Comparison of ENCODE assay signal across 27 mouse cellular contexts in the genomic region with DNA sequence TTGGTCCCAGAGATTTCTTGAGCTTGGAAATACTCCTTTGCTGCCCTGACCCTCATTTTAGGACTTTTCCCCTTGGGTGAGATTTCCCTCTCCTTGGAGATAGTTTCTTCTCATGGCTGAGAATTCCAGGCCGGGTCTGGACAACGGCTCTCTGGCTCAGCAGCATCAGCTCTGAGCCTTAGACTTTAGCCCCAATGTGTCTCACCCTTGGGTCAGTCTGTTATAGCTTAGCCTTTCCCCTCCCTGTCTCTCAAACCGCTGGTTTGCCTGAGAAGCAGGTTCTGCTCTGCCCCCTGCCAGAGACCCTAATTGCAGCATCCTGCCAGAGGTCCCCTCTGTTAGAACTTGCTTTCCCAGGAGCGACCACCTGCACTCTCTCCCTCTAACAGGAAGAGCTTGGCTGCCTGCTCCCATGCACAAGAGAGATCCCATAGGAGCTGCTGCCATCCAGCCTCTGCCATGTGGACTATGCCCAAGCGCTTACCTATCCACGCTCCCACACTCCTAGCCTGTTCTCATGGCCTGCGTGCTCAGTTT. TPM values are rescaled to one million over a fixed set of nuclear protein-coding genes. Genes with fewer than 3 reads are reported as not detected.
DNase-seq lines count a peak whose midpoint lies in the region; ATAC-seq and TF ChIP-seq lines count a peak whose summit lies in the region.
"Had no signal": no experiment of that assay in that cellular context is flagged by ENCODE, and none has a peak within 500 bp of the region (broad histone marks: within the 10 kb centered on the region; RNA-seq: fewer than 3 reads in every experiment).

No protein-coding gene starts in this region.

- ATAC-seq in intestine, embryonic 16.5 days, result peak; percentile 24; the same call in 1 of the 2 replicates
- no peak for ATAC-seq in intestine, embryonic 15.5 days
- no peak for ATAC-seq in midbrain, embryonic 11.5 days (ENCODE audit: low FRiP score)
- no peak for ATAC-seq in midbrain, embryonic 14.5 days (ENCODE audit: low FRiP score, low TSS enrichment)
- ATAC-seq in kidney, embryonic 16.5 days (ENCODE audit: low FRiP score, low TSS enrichment), result no peak
- ATAC-seq: forebrain, embryonic 13.5 days; hindbrain, postnatal 0 days; midbrain, embryonic 15.5 days had no signal

- no peak overlapping the region for H3K4me3 ChIP-seq in intestine, embryonic 16.5 days (ENCODE audit: low read length)
- no peak overlapping the region for H3K4me3 ChIP-seq in intestine, embryonic 15.5 days (replicated peaks)
- H3K4me3 ChIP-seq in midbrain, embryonic 11.5 days (ENCODE audit: low read depth, low read length), result no peak overlapping the region
- no peak overlapping the region for H3K4me3 ChIP-seq in midbrain, embryonic 14.5 days (replicated peaks; ENCODE audit: low read depth, low read length)
- no peak overlapping the region for H3K4me3 ChIP-seq in kidney, embryonic 16.5 days (ENCODE audit: low read length)
- H3K4me3 ChIP-seq in small intestine, adult 2 months (ENCODE audit: low read depth, low read length), result no peak overlapping the region
- H3K4me3 ChIP-seq in cerebellum, adult 2 months (replicated peaks; ENCODE audit: insufficient read depth, low read depth, low read length), result no peak overlapping the region
- no peak overlapping the region for H3K4me3 ChIP-seq in lung, adult 2 months (replicated peaks; ENCODE audit: extremely low read depth, low read depth, low read length)
- H3K4me3 ChIP-seq: forebrain, embryonic 13.5 days; heart, embryonic 15.5 days; hindbrain, embryonic 12.5 days; liver, embryonic 15.5 days; midbrain, embryonic 15.5 days; neural tube, embryonic 15.5 days had no signal

- H3K9ac ChIP-seq in intestine, embryonic 16.5 days (ENCODE audit: low read depth, low read length), result peak overlapping the region; percentile 40; the same call in 1 of the 2 replicates
- no peak overlapping the region for H3K9ac ChIP-seq in intestine, embryonic 15.5 days
- no peak overlapping the region for H3K9ac ChIP-seq in midbrain, embryonic 11.5 days (ENCODE audit: low read length)
- no peak overlapping the region for H3K9ac ChIP-seq in midbrain, embryonic 14.5 days (replicated peaks; ENCODE audit: low read length)
- no peak overlapping the region for H3K9ac ChIP-seq in kidney, embryonic 16.5 days (replicated peaks; ENCODE audit: low read length)
- H3K9ac ChIP-seq: forebrain, embryonic 13.5 days; heart, embryonic 15.5 days; hindbrain, embryonic 12.5 days; liver, embryonic 15.5 days; midbrain, embryonic 15.5 days; neural tube, embryonic 15.5 days had no signal

- no peak overlapping the region for H3K4me2 ChIP-seq in intestine, embryonic 16.5 days (ENCODE audit: low read depth, low read length)
- no peak overlapping the region for H3K4me2 ChIP-seq in intestine, embryonic 15.5 days (replicated peaks)
- H3K4me2 ChIP-seq in midbrain, embryonic 11.5 days, result no peak overlapping the region
- H3K4me2 ChIP-seq in midbrain, embryonic 14.5 days (ENCODE audit: low read length), result no peak overlapping the region
- H3K4me2 ChIP-seq in kidney, embryonic 16.5 days (replicated peaks; ENCODE audit: low read depth, low read length), result no peak overlapping the region
- H3K4me2 ChIP-seq: forebrain, embryonic 13.5 days; heart, embryonic 15.5 days; hindbrain, embryonic 12.5 days; liver, embryonic 15.5 days; midbrain, embryonic 15.5 days; neural tube, embryonic 15.5 days had no signal

- H3K4me1 ChIP-seq in intestine, embryonic 16.5 days (ENCODE audit: control insufficient read depth, insufficient read depth, low read length), result peaks cover 10% of the 10 kb centered on the region; the same call in 1 of the 2 replicates
- H3K4me1 ChIP-seq in intestine, embryonic 15.5 days (replicated peaks), result 0 out of 2 replicates have a peak, but pooled peaks cover 4% of the 10 kb centered on the region
- no peaks in the 10 kb centered on the region for H3K4me1 ChIP-seq in midbrain, embryonic 11.5 days (ENCODE audit: control insufficient read depth, insufficient read depth, low read length)
- H3K4me1 ChIP-seq in midbrain, embryonic 14.5 days (ENCODE audit: control insufficient read depth, insufficient read depth, low read length), result 0 out of 2 replicates have a peak, but pooled peaks cover 3% of the 10 kb centered on the region
- H3K4me1 ChIP-seq in kidney, embryonic 16.5 days (ENCODE audit: insufficient read depth, low read length), result peaks cover 35% of the 10 kb centered on the region
- peaks cover 23% of the 10 kb centered on the region; the same call in 1 of the 2 replicates for H3K4me1 ChIP-seq in small intestine, adult 2 months (ENCODE audit: control insufficient read depth, insufficient read depth, insufficient read length, low read length)
- H3K4me1 ChIP-seq in cerebellum, adult 2 months (ENCODE audit: control insufficient read depth, insufficient read depth, low read length), result no peaks in the 10 kb centered on the region
- no peaks in the 10 kb centered on the region for H3K4me1 ChIP-seq in lung, adult 2 months (ENCODE audit: control insufficient read depth, insufficient read depth, low read length)
- H3K4me1 ChIP-seq: heart, embryonic 15.5 days; hindbrain, embryonic 12.5 days; liver, embryonic 15.5 days; midbrain, embryonic 15.5 days had no signal

- no peaks in the 10 kb centered on the region for H3K36me3 ChIP-seq in intestine, embryonic 16.5 days (ENCODE audit: control insufficient read depth, insufficient read depth, low read length)
- H3K36me3 ChIP-seq in intestine, embryonic 15.5 days, result no peaks in the 10 kb centered on the region
- no peaks in the 10 kb centered on the region for H3K36me3 ChIP-seq in midbrain, embryonic 11.5 days (ENCODE audit: control insufficient read depth, insufficient read depth, low read length)
- H3K36me3 ChIP-seq in midbrain, embryonic 14.5 days (ENCODE audit: control insufficient read depth, insufficient read depth, low read length), result no peaks in the 10 kb centered on the region
- H3K36me3 ChIP-seq in kidney, embryonic 16.5 days (ENCODE audit: insufficient read depth, low read length), result no peaks in the 10 kb centered on the region
- H3K36me3 ChIP-seq in small intestine, adult 2 months (ENCODE audit: control insufficient read depth, insufficient read depth, low read length), result no peaks in the 10 kb centered on the region
- H3K36me3 ChIP-seq: G1E; heart, embryonic 15.5 days; hindbrain, embryonic 12.5 days; liver, embryonic 15.5 days; midbrain, embryonic 15.5 days; neural tube, embryonic 15.5 days had no signal

- WGBS in intestine, embryonic 16.5 days, result 68% methylated on average over 7 of the region's 7 CpGs
- 70% methylated on average over 7 of the region's 7 CpGs for WGBS in intestine, embryonic 15.5 days
- 84% methylated on average over 7 of the region's 7 CpGs for WGBS in midbrain, embryonic 11.5 days
- 83% methylated on average over 7 of the region's 7 CpGs for WGBS in midbrain, embryonic 14.5 days
- WGBS in kidney, embryonic 16.5 days, result 68% methylated on average over 7 of the region's 7 CpGs
- 39% methylated on average over 7 of the region's 7 CpGs for whole genome bisulfite sequencing in small intestine, adult 2 months
- WGBS in cerebellum, adult 2 months, result 66% methylated on average over 7 of the region's 7 CpGs
- WGBS in lung, adult 2 months, result 80% methylated on average over 7 of the region's 7 CpGs

- TF ChIP-seq POLR2A in small intestine, adult 2 months (IDR thresholded peaks at IDR 0.05; ENCODE audit: low read depth, low read length), result no peak
- no peak for TF ChIP-seq POLR2A in cerebellum, adult 2 months (IDR thresholded peaks at IDR 0.05; ENCODE audit: borderline replicate concordance, insufficient read depth, low read length)
- TF ChIP-seq POLR2A in lung, adult 2 months (IDR thresholded peaks at IDR 0.05; ENCODE audit: borderline replicate concordance, extremely low read depth, low read depth, low read length), result no peak

- 0 out of 2 replicates have a peak, but pooled peaks have one; percentile 4 for TF ChIP-seq CTCF in small intestine, adult 2 months (IDR thresholded peaks at IDR 0.05; ENCODE audit: extremely low read depth, insufficient read length, insufficient replicate concordance, low read depth, low read length)
- no peak for TF ChIP-seq CTCF in cerebellum, adult 2 months (IDR thresholded peaks at IDR 0.05; ENCODE audit: borderline replicate concordance, insufficient read depth, low read depth, low read length)
- no peak for TF ChIP-seq CTCF in lung, adult 2 months (IDR thresholded peaks at IDR 0.05; ENCODE audit: insufficient read depth, low read length)

- H3K27me3 ChIP-seq in intestine, embryonic 16.5 days (replicated peaks; ENCODE audit: control insufficient read depth, insufficient read depth, low read length), result no peaks in the 10 kb centered on the region
- no peaks in the 10 kb centered on the region for H3K27me3 ChIP-seq in intestine, embryonic 15.5 days (replicated peaks)
- no peaks in the 10 kb centered on the region for H3K27me3 ChIP-seq in midbrain, embryonic 11.5 days (ENCODE audit: control insufficient read depth, insufficient read depth, low read length)
- no peaks in the 10 kb centered on the region for H3K27me3 ChIP-seq in midbrain, embryonic 14.5 days (ENCODE audit: control insufficient read depth, insufficient read depth, low read length)
- H3K27me3 ChIP-seq in kidney, embryonic 16.5 days (ENCODE audit: insufficient read depth, low read length), result no peaks in the 10 kb centered on the region
- H3K27me3 ChIP-seq in small intestine, adult 2 months (ENCODE audit: control insufficient read depth, insufficient read depth, low read length), result no peaks in the 10 kb centered on the region
- no peaks in the 10 kb centered on the region for H3K27me3 ChIP-seq in cerebellum, adult 2 months (ENCODE audit: control insufficient read depth, insufficient read depth, low read length)
- H3K27me3 ChIP-seq: forebrain, embryonic 13.5 days; heart, embryonic 15.5 days; hindbrain, embryonic 12.5 days; liver, embryonic 15.5 days; midbrain, embryonic 15.5 days; neural tube, embryonic 15.5 days had no signal

- DNase-seq in midbrain, embryonic 11.5 days (ENCODE audit: low spot score, missing footprints), result peak; percentile 62
- DNase-seq in midbrain, embryonic 14.5 days, result no peak
- DNase-seq in cerebellum, adult 2 months, result no peak
- DNase-seq in lung, adult 2 months, result no peak
- DNase-seq: adrenal gland, adult 8-10 months; cerebellum, adult 9-10 months; cerebellum, postnatal 36 days; gastrocnemius, postnatal 10 days; heart, postnatal 36 days; layer of hippocampus, adult 9-11 months; liver; lung, postnatal 36 days had no signal

- no peak overlapping the region for H3K27ac ChIP-seq in intestine, embryonic 16.5 days (ENCODE audit: low read length)
- no peak overlapping the region for H3K27ac ChIP-seq in intestine, embryonic 15.5 days
- no peak overlapping the region for H3K27ac ChIP-seq in midbrain, embryonic 11.5 days (ENCODE audit: low read depth, low read length)
- no peak overlapping the region for H3K27ac ChIP-seq in midbrain, embryonic 14.5 days (replicated peaks; ENCODE audit: low read depth, low read length)
- H3K27ac ChIP-seq in kidney, embryonic 16.5 days (ENCODE audit: low read length), result peak overlapping the region; percentile 63
- H3K27ac ChIP-seq in small intestine, adult 2 months (ENCODE audit: insufficient read depth, low read depth, low read length), result peak overlapping the region; percentile 55
- H3K27ac ChIP-seq in cerebellum, adult 2 months (ENCODE audit: insufficient read depth, low read length), result no peak overlapping the region
- H3K27ac ChIP-seq: forebrain, embryonic 13.5 days; heart, embryonic 15.5 days; hindbrain, embryonic 12.5 days; hindbrain, postnatal 0 days; liver, embryonic 15.5 days; midbrain, embryonic 15.5 days; neural tube, embryonic 15.5 days had no signal

- H3K9me3 ChIP-seq in intestine, embryonic 16.5 days (ENCODE audit: control insufficient read depth, low read length), result no peaks in the 10 kb centered on the region
- H3K9me3 ChIP-seq in intestine, embryonic 15.5 days, result no peaks in the 10 kb centered on the region
- no peaks in the 10 kb centered on the region for H3K9me3 ChIP-seq in midbrain, embryonic 11.5 days (ENCODE audit: control insufficient read depth, low read length)
- no peaks in the 10 kb centered on the region for H3K9me3 ChIP-seq in midbrain, embryonic 14.5 days (ENCODE audit: control insufficient read depth, low read length)
- no peaks in the 10 kb centered on the region for H3K9me3 ChIP-seq in kidney, embryonic 16.5 days (ENCODE audit: low read length)
- H3K9me3 ChIP-seq: forebrain, embryonic 13.5 days; G1E; heart, embryonic 15.5 days; hindbrain, embryonic 12.5 days; liver, embryonic 15.5 days; midbrain, embryonic 15.5 days; neural tube, embryonic 15.5 days had no signal

RNA-seq across cellular contexts. Expression of a gene that starts 16.4 kb away (rescaled TPM):
- 734 and 860 TPM in 2 replicates for polyA plus RNA-seq in intestine, embryonic 16.5 days (2015; fragmentation: Nextera tagmentation; extraction: Ambion mirVana)
- 396 and 436 TPM in 2 replicates for polyA plus RNA-seq in intestine, embryonic 15.5 days (2015; fragmentation: Nextera tagmentation; extraction: Ambion mirVana)
- polyA plus RNA-seq in midbrain, embryonic 11.5 days (2014; fragmentation: Nextera tagmentation; extraction: Ambion mirVana), result 0.23 and 0.48 TPM in 2 replicates
- polyA plus RNA-seq in midbrain, embryonic 14.5 days (2014; fragmentation: Nextera tagmentation; extraction: Ambion mirVana), result 0.32 and 0.51 TPM in 2 replicates
- polyA plus RNA-seq in kidney, embryonic 16.5 days (2015; fragmentation: Nextera tagmentation; extraction: Ambion mirVana), result 77.6 and 115 TPM in 2 replicates
- polyA plus RNA-seq in small intestine, adult 2 months (2012; rRNA removed), result 137 and 221 TPM in 2 replicates
- polyA plus RNA-seq in cerebellum, adult 2 months (2012; rRNA removed), result 1.6 and 2.1 TPM in 2 replicates
- 106 and 114 TPM in 2 replicates for polyA plus RNA-seq in lung, adult 2 months (2012; rRNA removed)
- polyA plus RNA-seq: embryonic facial prominence, embryonic 11.5 days; G1E had no signal

RNA-seq across cellular contexts. Expression of a gene that starts 26.8 kb away (rescaled TPM):
- 0.18 and 0.24 TPM in 2 replicates for polyA plus RNA-seq in intestine, embryonic 16.5 days (2015; fragmentation: Nextera tagmentation; extraction: Ambion mirVana)
- 0.21 and 0.30 TPM in 2 replicates for polyA plus RNA-seq in intestine, embryonic 15.5 days (2015; fragmentation: Nextera tagmentation; extraction: Ambion mirVana)
- 0.11 and 0.16 TPM in 2 replicates for polyA plus RNA-seq in midbrain, embryonic 11.5 days (2014; fragmentation: Nextera tagmentation; extraction: Ambion mirVana)
- 1.1 and 1.4 TPM in 2 replicates for polyA plus RNA-seq in midbrain, embryonic 14.5 days (2014; fragmentation: Nextera tagmentation; extraction: Ambion mirVana)
- polyA plus RNA-seq in kidney, embryonic 16.5 days (2015; fragmentation: Nextera tagmentation; extraction: Ambion mirVana), result 0.46 and 0.66 TPM in 2 replicates
- 0.08 and 1.0 TPM in 2 replicates for polyA plus RNA-seq in small intestine, adult 2 months (2012; rRNA removed)
- 0.05 TPM in 1 of 2 replicates, not detected in the other for polyA plus RNA-seq in cerebellum, adult 2 months (2012; rRNA removed)
- polyA plus RNA-seq in lung, adult 2 months (2012; rRNA removed), result 2.7 and 12.4 TPM in 2 replicates
- polyA plus RNA-seq: embryonic facial prominence, embryonic 11.5 days; forebrain, embryonic 13.5 days; G1E; limb, embryonic 11.5 days; spleen, adult 2 months had no signal

RNA-seq across cellular contexts. Expression of a gene that starts 50.8 kb away (rescaled TPM):
- polyA plus RNA-seq in intestine, embryonic 16.5 days (2015; fragmentation: Nextera tagmentation; extraction: Ambion mirVana), result 0.24 TPM in 1 of 2 replicates, not detected in the other
- polyA plus RNA-seq in intestine, embryonic 15.5 days (2015; fragmentation: Nextera tagmentation; extraction: Ambion mirVana), result 0.20 TPM in 1 of 2 replicates, not detected in the other
- polyA plus RNA-seq in midbrain, embryonic 11.5 days (2014; fragmentation: Nextera tagmentation; extraction: Ambion mirVana), result not detected in 2 replicates
- not detected in 2 replicates for polyA plus RNA-seq in midbrain, embryonic 14.5 days (2014; fragmentation: Nextera tagmentation; extraction: Ambion mirVana)
- 0.10 and 0.21 TPM in 2 replicates for polyA plus RNA-seq in kidney, embryonic 16.5 days (2015; fragmentation: Nextera tagmentation; extraction: Ambion mirVana)
- not detected in 2 replicates for polyA plus RNA-seq in small intestine, adult 2 months (2012; rRNA removed)
- polyA plus RNA-seq in cerebellum, adult 2 months (2012; rRNA removed), result not detected in 2 replicates
- not detected in 2 replicates for polyA plus RNA-seq in lung, adult 2 months (2012; rRNA removed)
- polyA plus RNA-seq: embryonic facial prominence, embryonic 11.5 days; forebrain, embryonic 13.5 days; G1E; heart, embryonic 15.5 days; hindbrain, embryonic 12.5 days; limb, embryonic 11.5 days; liver, embryonic 15.5 days; midbrain, embryonic 15.5 days; neural tube, embryonic 15.5 days; spleen, adult 2 months had no signal

Comparison
In these comparisons a context has a peak if more than half of its experiments do, and no peak if none do; other contexts are left out.
1. H3K27ac ChIP-seq: peak in kidney, embryonic 16.5 days (single experiment) and small intestine, adult 2 months (single experiment); none in intestine, embryonic 16.5 days (single experiment), intestine, embryonic 15.5 days (single experiment), midbrain, embryonic 11.5 days (single experiment), midbrain, embryonic 14.5 days (single experiment) and cerebellum, adult 2 months (single experiment).
2. RNA of a gene that starts 16.4 kb away (polyA plus RNA-seq): 734 to 860 TPM in intestine, embryonic 16.5 days, 396 to 436 TPM in intestine, embryonic 15.5 days, 137 to 221 TPM in small intestine, adult 2 months, 77.6 to 115 TPM in kidney, embryonic 16.5 days and 106 to 114 TPM in lung, adult 2 months; 1.6 to 2.1 TPM in cerebellum, adult 2 months, 0.32 to 0.51 TPM in midbrain, embryonic 14.5 days and 0.23 to 0.48 TPM in midbrain, embryonic 11.5 days; every median in the first group is over 10 times any median in the second.